Mouse (Mus musculus): Measurements from ENCODE around the gene Gm10491. TPM values are rescaled to one million over a fixed set of nuclear protein-coding genes. Genes with fewer than 3 reads are reported as not detected.
A peak's percentile ranks its signal among the peaks of the same experiment; 100 is the strongest.

Gm10491 gene
- total RNA-seq, 2 experiments from 2014 or later: not detected

DNA sequence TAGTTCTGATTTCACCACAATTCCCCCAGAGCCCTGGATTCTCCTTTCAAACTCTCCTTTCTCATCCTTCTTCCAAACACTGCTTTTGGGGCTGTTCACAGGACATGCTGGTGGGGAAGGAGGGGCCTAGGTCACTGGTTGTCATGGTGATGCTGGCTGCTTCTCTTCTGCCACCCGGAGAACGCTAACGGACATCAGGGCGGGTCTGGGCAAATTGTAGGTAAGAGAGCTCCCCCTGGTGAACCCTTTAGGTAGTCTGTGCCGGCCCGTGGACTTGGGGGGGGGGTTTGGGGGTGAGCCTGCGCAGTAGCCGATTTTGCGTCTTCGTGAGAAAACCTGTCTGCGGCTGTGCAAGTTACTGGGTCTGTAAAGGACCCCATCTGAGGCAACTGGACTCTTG, 27.8 kb downstream of the Gm10491 start:
- DNase-seq: peak; percentile 62

DNA sequence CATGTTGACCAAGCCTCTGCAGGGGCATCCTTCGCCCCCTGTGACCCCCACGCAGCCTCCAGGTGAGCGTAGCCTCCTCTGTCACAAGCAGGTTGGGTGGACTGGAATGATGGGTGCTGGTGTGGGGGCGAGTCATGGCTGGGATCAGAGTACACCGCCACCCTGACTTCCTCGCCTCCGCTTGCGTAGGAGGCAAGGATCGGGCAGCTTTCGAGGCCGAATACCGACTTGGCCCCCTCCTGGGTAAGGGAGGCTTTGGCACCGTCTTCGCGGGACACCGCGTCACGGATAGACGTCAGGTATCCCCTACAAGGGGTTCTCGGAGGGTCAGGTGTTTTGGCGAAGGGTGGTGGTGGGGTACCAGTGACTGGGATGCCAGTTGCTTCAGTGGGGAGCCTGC, 29.1 kb downstream of the Gm10491 start:
- peak; percentile 22 for DNase-seq

DNA sequence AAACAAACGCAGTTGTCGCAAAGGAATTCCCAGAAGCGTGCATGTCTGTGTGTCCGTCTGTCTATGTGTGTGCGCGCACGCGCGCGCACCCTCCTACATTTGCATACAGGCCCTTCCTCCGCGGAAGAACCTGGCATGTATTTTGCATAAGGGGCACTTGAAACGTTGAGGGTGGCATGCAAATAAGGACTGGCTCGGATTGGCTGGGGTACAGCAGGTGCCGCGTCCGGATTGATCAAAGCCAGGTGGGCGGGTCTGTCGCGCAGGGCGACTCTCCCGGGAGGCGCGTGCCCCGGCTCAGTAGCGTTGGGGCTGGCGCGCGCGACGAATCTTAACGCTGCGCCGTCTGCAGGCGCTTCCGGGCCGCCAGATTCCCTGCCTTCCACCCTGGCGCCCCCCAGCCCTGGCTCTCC, 29.6 kb downstream of the Gm10491 start, which contains the start of gene Pim2:
TSS of gene Pim2 (plus strand) at position 256 of the 413 bp plus-strand sequence.
- DNase-seq: peak; percentile 87

- no peak for DNase-seq
These were observed 37.8 kb downstream of the Gm10491 start for GRCm38 (mm10) chrX:7869826-7870225.

DNA sequence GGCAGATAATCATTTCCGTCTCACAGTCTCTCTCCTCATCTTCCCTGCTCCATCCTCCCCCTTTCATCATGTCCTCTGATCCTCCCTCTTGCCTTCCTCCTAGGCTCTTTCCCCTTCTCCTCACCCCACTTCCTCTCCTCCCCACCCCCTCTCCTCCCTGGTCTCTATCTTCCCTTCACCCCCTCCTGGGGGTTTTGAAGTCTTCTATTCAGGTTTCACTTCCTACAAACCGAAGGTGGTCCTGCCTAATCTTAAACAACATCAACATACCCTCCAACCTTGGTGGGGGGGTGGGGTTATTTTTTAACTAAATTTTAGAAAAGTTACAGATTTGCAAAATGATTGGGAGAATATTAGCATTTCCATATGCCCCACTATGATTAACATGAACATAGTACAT, 39.1 kb downstream of the Gm10491 start:
- no peak for DNase-seq

DNA sequence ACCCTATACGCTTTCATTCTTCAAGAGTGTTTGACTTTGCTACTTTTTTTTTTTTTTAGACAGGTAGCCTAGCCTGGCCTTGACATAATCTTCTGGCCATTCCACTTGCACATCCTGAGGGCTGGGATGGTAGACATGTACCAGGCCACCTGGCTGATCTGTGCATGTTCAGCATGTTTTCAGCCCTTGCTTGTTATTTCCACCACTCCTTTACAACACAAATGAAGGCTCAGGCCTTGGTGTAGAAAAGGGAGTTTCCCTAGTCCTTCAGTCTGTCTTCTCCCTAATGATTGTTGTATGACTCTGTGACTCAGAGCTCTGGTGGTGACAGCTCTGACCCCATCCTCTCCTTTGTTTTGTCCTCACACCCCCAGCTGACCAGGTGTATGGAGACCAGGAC, 40.5 kb downstream of the Gm10491 start:
- no peak for DNase-seq

DNA sequence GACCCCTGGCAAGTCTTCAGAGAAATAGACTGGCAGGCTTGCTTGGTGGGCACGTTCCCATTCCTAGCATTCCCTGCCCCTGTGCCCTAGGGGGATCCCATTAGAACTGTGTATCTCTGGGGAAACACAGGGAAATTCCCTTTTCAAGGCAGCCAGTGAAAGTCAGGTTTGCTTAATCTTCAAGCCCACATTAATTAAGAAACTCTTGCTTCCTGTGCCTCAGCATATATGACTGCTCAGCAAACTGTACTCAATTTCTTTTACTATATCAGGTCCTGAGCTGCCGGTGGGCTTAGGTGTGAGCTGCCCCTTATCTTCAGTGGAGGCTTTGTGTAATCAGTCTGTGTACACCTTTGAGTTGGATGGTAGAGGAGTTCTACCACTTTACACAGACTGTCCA, 41.8 kb downstream of the Gm10491 start:
- DNase-seq: no peak

GRCm38 (mm10) chrX:7865343-7865742, 42.3 kb downstream of the Gm10491 start:
- no peak for DNase-seq

GRCm38 (mm10) chrX:7864551-7864950, 43.1 kb downstream of the Gm10491 start:
- DNase-seq: no peak

DNA sequence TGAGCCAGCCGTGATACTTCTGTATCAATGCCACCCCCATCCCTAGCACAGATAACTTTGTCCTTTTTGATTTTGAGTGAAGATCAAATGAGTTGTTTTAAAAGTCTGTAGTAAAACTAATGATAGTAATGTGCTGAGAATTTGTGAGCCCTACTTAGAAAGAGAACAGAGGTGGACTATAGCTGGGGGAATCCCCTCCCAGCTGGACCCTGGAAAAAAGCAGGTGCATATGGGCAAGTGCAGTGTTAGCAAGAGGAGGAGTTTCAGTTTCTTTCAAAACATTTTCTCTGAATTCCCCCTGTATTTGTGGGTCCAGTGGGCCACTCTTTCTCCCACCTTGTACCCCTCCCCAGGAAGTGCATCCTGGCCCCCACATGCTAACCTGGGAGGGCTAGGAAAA, 44.5 kb downstream of the Gm10491 start:
- no peak for DNase-seq

DNA sequence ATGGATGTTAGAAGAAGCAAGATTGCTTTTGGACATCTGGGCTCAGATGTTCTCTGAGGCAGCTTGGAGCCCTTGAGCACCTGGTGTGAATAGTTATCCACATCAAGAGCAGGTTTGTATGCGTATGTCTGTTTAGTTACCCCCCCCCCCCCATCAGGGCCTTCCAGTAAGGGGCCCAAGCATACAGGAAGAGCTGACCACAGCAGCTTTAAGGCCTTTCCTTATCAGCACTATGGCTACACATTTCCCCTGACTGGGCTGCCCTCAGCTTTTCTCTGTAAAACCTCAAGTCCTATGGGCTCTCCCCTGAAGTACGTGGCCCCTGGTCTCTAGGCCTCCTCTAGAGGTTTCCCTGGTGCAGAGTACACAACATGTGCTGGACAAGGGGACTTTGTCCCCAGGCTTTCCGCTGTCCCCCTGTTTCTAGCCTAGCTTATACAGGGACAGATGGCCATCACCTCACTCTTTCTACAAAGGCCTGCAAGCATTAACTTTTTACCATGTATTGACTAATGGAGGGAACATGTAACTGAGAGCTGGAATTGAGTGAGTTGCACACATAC, 48.4 kb downstream of the Gm10491 start:
- no peak for DNase-seq

Other genes with a start within 250 kb of the Gm10491 start
- gene Plp2, start 236.4 kb downstream of the Gm10491 start, total RNA-seq (2021): 10 to 100 TPM; 71.5 to 72.6 TPM
- 1 to 10 TPM; 5.3 to 5.8 TPM for gene Magix, start 226.6 kb downstream of the Gm10491 start, total RNA-seq (2021)
- gene Gpkow, start 210.7 kb downstream of the Gm10491 start, total RNA-seq (2021): 10 to 100 TPM; 38.0 to 40.1 TPM
- 10 to 100 TPM; 57.2 to 57.5 TPM for gene Wdr45, start 193.5 kb downstream of the Gm10491 start, total RNA-seq (2021)
- gene Gm45208, start 185.6 kb downstream of the Gm10491 start, total RNA-seq (2021): not detected
- 10 to 100 TPM; 12.3 to 13.9 TPM for gene Praf2, start 179.4 kb downstream of the Gm10491 start, total RNA-seq (2021)
- 1 to 10 TPM; 5.2 to 6.9 TPM for gene Ccdc120, start 156.9 kb downstream of the Gm10491 start, total RNA-seq (2021)
- gene Tfe3, start 145.3 kb downstream of the Gm10491 start, total RNA-seq (2021): 10 to 100 TPM; 35.7 to 39.3 TPM
- 10 to 100 TPM; 34.2 to 48.2 TPM for gene Gripap1, start 118.1 kb downstream of the Gm10491 start, total RNA-seq (2021)
- gene Kcnd1, start 85.5 kb downstream of the Gm10491 start, total RNA-seq (2021): 1 to 10 TPM; 1.2 to 2.1 TPM
- gene Otud5, start 66.5 kb downstream of the Gm10491 start, total RNA-seq (2021): 10 to 100 TPM; 49.6 to 54.7 TPM
- 1 to 10 TPM; 6.2 to 9.2 TPM for gene Pim2, start 29.6 kb downstream of the Gm10491 start, total RNA-seq (2021)
- gene Slc35a2, start 23.8 kb downstream of the Gm10491 start, total RNA-seq (2021): 10 to 100 TPM; 23.2 to 27.0 TPM
- 10 to 100 TPM; 66.3 to 79.2 TPM for gene Pqbp1, start 8.6 kb downstream of the Gm10491 start, total RNA-seq (2021)
- 10 to 100 TPM; 88.3 to 94.3 TPM for gene Timm17b, start 8.5 kb downstream of the Gm10491 start, total RNA-seq (2021)
- not detected for gene Gm10490, start 1.7 kb upstream of the Gm10491 start, total RNA-seq (2021)
- 10 to 100 TPM; 37.3 to 41.2 TPM for gene Pcsk1n, start 12.0 kb upstream of the Gm10491 start, total RNA-seq (2021)
- gene Eras, start 20.8 kb upstream of the Gm10491 start, total RNA-seq (2021): not detected
- 10 to 100 TPM; 17.9 to 19.2 TPM for gene Hdac6, start 40.1 kb upstream of the Gm10491 start, total RNA-seq (2021)
- gene Gata1, start 70.2 kb upstream of the Gm10491 start, total RNA-seq (2021): 1 to 10 TPM; 1.2 to 2.5 TPM
- gene Glod5, start 110.7 kb upstream of the Gm10491 start, total RNA-seq (2021): under 1 TPM in 1 of 2 experiments, not detected in 1; 0.84 TPM
- 10 to 100 TPM; 14.6 to 18.7 TPM for gene Suv39h1, start 166.9 kb upstream of the Gm10491 start, total RNA-seq (2021)
- 1 to 10 TPM; 3.8 to 4.5 TPM for gene Was, start 182.7 kb upstream of the Gm10491 start, total RNA-seq (2021)
- 10 to 100 TPM; 40.7 to 54.9 TPM for gene Wdr13, start 225.1 kb upstream of the Gm10491 start, total RNA-seq (2021)
- 100 to 1,000 TPM; 312 to 347 TPM for gene Rbm3, start 238.0 kb upstream of the Gm10491 start, total RNA-seq (2021)

All from adrenal gland, postnatal 10 days (tissue).